Mouse (Mus musculus) bone marrow macrophage, adult 2 months (primary cell): ENCODE data around the gene Hdc. TPM values are rescaled to one million over a fixed set of nuclear protein-coding genes. Genes with fewer than 3 reads are reported as not detected.

Experiments used
- H3K27ac ChIP-seq: 2 replicates; pipeline ENCODE4 v1.5.1; 2012; ENCODE audit warnings: low read depth, low read length; ENCODE audit not compliant: insufficient read depth
- H3K4me1 ChIP-seq: 2 replicates; pipeline ENCODE4 v1.6.1; 2012; ENCODE audit warnings: low read length; ENCODE audit not compliant: control insufficient read depth, insufficient read depth
- H3K4me3 ChIP-seq: 2 replicates; pipeline ENCODE4 v1.5.1; 2012; ENCODE audit warnings: mild to moderate bottlenecking, low read length, moderate library complexity; ENCODE audit not compliant: insufficient read depth
- CTCF ChIP-seq: IDR thresholded peaks from 2 replicates; pipeline ENCODE4 v1.5.1; 2012; ENCODE audit warnings: low read depth, mild to moderate bottlenecking, low read length, moderate library complexity
- POLR2A ChIP-seq: IDR thresholded peaks from 2 replicates; pipeline ENCODE4 v1.6.1; 2012; ENCODE audit warnings: mild to moderate bottlenecking, low read depth, low read length, borderline replicate concordance
- polyA plus RNA-seq: library from polyadenylated mRNA; stranded (reverse); fragments of >200 nt; gene quantifications from 2 replicates; pipeline ENCODE4 v1.2.4, GENCODE M21; 2012; ENCODE audit not compliant: missing spikeins, insufficient read depth, insufficient read length

Gene Hdc
- 0.56 and 1.6 TPM in 2 replicates for polyA plus RNA-seq

- Histone ChIP-seq H3K4me1 (peaks cover 3% of the 10 kb centered on the region), H3K27ac (no peak within 1 kb of the TSS), H3K4me3 (no peak within 1 kb of the TSS)
- no peak for TF ChIP-seq CTCF
- TF ChIP-seq POLR2A, result no peak
Measured at GRCm38 (mm10) chr2:126619249-126619704, at the start of gene Hdc. TSS of gene Hdc (minus strand) at chr2:126619299.

- Histone ChIP-seq H3K4me1 (peaks cover 8% of the 10 kb centered on the region), H3K4me3 (no peak overlapping the region), H3K27ac (no peak overlapping the region)
- TF ChIP-seq CTCF, result no peak
- TF ChIP-seq POLR2A, result no peak
Measured at GRCm38 (mm10) chr2:126668621-126669252, 49.6 kb upstream of the Hdc start.

DNA sequence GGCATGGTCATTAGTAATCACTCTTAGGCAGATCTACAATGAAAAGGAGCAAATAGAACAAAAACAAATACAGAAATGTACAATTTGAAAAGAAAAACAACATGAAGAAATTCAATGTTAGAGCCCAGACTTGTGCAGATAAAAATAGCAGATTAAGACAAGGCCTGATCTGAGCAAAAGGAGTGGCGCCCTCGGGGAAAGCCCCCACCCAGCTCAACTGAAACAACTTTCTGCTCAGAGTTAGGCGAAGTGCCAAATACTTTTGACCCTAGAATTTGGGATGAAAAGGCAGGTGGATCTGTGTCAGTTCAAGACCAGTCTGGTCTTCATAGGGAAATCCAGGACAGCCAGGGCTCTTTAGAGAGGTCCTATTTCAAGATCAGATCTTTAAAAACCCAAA lies 46.9 kb upstream of the Hdc start:
- H3K4me1 ChIP-seq, result peaks cover 5% of the 10 kb centered on the region
- no peak overlapping the region for H3K27ac ChIP-seq
- TF ChIP-seq POLR2A, result no peak
- no peak for TF ChIP-seq CTCF
- no peak overlapping the region for H3K4me3 ChIP-seq

- Histone ChIP-seq H3K4me1 (no peaks in the 10 kb centered on the region), H3K4me3 (no peak overlapping the region), H3K27ac (no peak overlapping the region)
- no peak for TF ChIP-seq CTCF
- no peak for TF ChIP-seq POLR2A
Measured at GRCm38 (mm10) chr2:126663481-126663880, 44.4 kb upstream of the Hdc start.

DNA sequence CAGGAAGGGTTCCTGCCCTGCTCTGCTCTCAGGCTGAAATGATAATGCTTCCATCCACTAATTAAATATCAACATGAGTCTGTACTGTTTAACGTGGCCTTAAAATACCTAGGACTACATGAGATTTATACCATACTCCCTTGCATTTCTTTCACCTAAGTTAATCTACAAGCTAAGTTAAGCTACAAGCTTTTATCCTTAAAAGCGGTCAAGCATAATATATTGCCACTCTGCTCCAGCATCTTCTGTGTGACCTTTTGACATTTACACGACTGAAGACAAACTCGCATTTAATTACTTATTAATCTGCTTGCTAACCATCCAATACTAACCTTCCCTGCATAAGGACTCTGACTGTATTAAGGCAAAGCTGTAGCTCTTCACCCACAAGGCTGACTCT lies 33.8 kb upstream of the Hdc start:
- H3K4me1 ChIP-seq, result no peaks in the 10 kb centered on the region
- no peak for TF ChIP-seq CTCF
- no peak for TF ChIP-seq POLR2A
- H3K4me3 ChIP-seq, result no peak overlapping the region
- H3K27ac ChIP-seq, result no peak overlapping the region

GRCm38 (mm10) chr2:126647762-126648161 lies 28.7 kb upstream of the Hdc start:
- no peak for TF ChIP-seq CTCF
- no peak for TF ChIP-seq POLR2A
- Histone ChIP-seq H3K4me3 (no peak overlapping the region), H3K27ac (no peak overlapping the region), H3K4me1 (peaks cover 2% of the 10 kb centered on the region; the same call in 1 of the 2 replicates)

DNA sequence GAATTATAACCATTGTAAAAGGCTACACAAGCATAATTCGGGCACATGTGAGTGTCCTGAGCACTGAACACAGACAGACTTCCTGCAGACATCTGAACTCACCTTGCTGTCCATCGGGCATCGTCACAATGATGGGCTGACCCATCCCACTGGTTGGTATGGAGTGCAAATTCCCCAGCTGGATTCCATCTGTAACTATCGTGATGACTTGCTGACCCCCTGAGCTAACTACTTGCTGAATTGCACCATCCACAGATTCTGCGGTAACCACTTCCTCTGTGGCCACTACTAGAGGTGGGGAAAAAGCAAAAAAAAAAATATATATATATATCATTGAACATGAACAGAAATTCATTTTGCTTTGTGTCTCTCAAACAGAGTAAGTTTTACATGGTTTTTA lies 27.4 kb upstream of the Hdc start:
- TF ChIP-seq POLR2A (no peak), CTCF (no peak)
- Histone ChIP-seq H3K4me1 (peaks cover 2% of the 10 kb centered on the region; the same call in 1 of the 2 replicates), H3K4me3 (no peak overlapping the region), H3K27ac (no peak overlapping the region)

DNA sequence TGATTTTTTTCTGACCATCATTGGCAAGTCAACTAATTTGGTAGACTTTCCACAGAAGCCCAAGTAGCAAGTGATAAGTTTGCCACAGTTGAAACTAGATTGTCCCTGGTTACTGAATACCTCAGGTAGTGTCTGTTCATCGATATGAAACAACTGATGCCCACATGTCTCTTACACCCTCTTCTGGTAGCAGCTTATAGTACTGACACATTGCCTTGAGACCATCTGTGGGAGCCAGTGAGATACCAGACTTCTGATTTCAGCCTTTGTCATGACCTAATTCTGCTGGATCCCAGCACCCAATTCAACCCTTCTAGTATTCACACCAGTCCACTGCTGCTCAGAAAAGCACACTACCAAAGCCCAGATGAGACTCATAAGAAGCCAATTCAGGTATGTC lies 25.7 kb upstream of the Hdc start:
- TF ChIP-seq CTCF, result no peak
- TF ChIP-seq POLR2A, result no peak
- Histone ChIP-seq H3K27ac (no peak overlapping the region), H3K4me3 (no peak overlapping the region), H3K4me1 (peaks cover 2% of the 10 kb centered on the region; the same call in 1 of the 2 replicates)

DNA sequence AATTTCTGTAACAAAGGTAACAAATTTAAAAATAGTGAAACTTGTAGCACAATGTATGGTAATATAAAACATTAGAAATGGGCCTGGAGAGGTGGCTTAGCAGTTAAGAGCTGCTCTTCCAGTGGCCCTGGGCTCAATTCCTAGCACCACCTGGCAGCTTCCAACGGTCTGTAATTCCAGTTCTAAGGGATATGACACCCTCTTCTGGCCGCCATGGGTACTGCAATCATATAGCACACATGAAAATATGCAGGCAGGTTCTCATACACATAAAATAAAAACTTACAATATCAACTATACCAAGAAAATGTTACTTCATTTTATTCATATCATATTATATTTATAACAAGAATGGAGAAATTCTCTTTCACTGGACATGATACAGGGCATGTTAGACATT lies 21.2 kb upstream of the Hdc start:
- TF ChIP-seq POLR2A, result no peak
- TF ChIP-seq CTCF, result no peak
- Histone ChIP-seq H3K4me1 (peaks cover 10% of the 10 kb centered on the region), H3K27ac (no peak overlapping the region), H3K4me3 (no peak overlapping the region)

DNA sequence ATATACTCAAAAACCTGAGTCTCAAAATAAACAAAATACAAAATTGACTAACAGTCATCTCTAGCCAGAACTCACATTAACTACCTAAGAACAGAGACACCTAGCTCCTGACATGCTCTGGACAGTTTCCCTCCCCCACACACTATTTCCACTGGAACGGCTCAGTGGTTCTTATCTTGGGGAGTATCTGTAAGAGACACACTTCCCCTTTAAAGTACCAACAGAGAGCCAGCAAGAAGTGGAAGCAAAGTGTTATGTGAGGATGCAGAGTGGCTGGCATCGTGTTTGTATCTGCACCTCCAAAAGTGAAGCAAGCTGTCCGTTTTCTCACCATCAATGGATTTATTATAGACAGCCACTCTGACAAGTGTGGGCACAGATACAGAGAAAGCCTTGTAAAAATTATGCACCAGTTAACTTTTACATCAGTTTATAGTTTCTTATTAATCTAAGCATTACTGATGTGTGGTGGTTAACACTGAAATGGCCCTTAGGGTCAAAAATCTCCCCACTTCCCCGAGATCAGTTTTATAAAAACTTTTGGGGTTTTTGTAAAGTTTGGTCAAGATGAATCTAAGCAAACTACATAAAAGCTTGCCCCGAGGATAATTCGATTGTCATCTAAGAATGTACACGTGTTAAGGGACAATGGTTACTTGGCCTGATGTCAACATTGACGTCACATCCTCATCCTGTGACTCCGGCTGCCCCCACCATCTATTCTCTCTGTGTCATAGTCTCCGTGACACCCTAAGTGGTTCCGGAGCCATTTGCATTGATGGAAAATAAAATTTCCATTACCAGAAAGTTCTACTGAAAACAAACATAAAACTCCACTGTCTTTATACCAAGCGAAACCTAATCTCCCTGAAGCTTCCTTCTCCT lies 17.1 kb upstream of the Hdc start:
- H3K4me1 ChIP-seq, result peaks cover 10% of the 10 kb centered on the region
- no peak for TF ChIP-seq CTCF
- no peak for TF ChIP-seq POLR2A
- no peak overlapping the region for H3K4me3 ChIP-seq
- no peak overlapping the region for H3K27ac ChIP-seq
